Mouse (Mus musculus) liver, adult 2 months (tissue): Measurements from ENCODE around the gene Klhdc4.

Experiments used
- CTCF ChIP-seq: fragments of 200-500 bp; IDR thresholded peaks from 2 replicates; pipeline ENCODE4 v1.5.1; 2011; ENCODE audit warnings: low read depth, low read length, control low read depth
- POLR2A ChIP-seq: fragments of 200-500 bp; IDR thresholded peaks from 2 replicates; pipeline ENCODE4 v1.6.1; 2011; ENCODE audit warnings: low read length, control low read depth; ENCODE audit not compliant: insufficient read depth; ENCODE audit errors: extremely low read depth

- TF ChIP-seq POLR2A: no peak
- no peak for TF ChIP-seq CTCF
Measured at GRCm38 (mm10) chr8:121868896-121869295, 39.5 kb upstream of the Klhdc4 start.
